In the genomic region with DNA sequence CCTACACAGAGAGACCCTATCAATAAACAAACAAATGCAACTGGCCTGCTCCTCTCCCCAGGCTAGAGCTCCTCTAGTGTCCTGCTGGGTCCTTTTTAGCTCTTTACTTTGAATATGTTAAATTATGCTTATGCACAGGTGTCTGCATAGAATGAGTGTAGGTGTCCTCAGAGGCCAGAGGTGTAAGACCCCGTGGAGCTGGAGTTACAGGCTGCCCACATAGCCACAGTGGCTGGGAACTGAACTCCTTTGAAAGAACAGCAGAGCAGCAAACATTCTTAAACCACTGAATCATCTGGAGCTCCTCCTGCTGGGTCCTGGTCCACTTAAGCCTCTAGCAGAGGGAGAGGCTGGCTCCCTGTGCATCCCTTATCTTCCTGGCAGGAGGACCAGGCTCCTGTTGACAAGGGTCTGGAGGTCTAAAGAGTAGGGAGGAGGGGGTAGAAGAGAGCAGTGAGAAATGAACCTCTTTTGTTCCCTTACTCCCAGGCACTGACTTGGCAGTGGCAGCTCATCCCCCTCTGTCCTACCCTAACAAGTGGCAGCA, we compare ENCODE assay signal across 24 mouse cellular contexts. TPM values are rescaled to one million over a fixed set of nuclear protein-coding genes. Genes with fewer than 3 reads are reported as not detected.
DNase-seq lines count a peak whose midpoint lies in the region; ATAC-seq and TF ChIP-seq lines count a peak whose summit lies in the region.
"Had no signal": no experiment of that assay in that cellular context is flagged by ENCODE, and none has a peak within 500 bp of the region (broad histone marks: within the 10 kb centered on the region; RNA-seq: fewer than 3 reads in every experiment).

No protein-coding gene starts in this region.

- H3K36me3 ChIP-seq in midbrain, embryonic 12.5 days: no peaks in the 10 kb centered on the region
- H3K36me3 ChIP-seq in midbrain, embryonic 10.5 days: peaks cover 33% of the 10 kb centered on the region
- no peaks in the 10 kb centered on the region for H3K36me3 ChIP-seq in heart, postnatal 0 days (replicated peaks; ENCODE audit: control insufficient read depth, insufficient read depth, low read length)
- H3K36me3 ChIP-seq in midbrain, embryonic 13.5 days: no peaks in the 10 kb centered on the region
- H3K36me3 ChIP-seq: hindbrain, embryonic 13.5 days had no signal

- peaks cover 35% of the 10 kb centered on the region for H3K4me1 ChIP-seq in midbrain, embryonic 12.5 days
- H3K4me1 ChIP-seq in midbrain, embryonic 10.5 days: peaks cover 37% of the 10 kb centered on the region
- no peaks in the 10 kb centered on the region for H3K4me1 ChIP-seq in heart, postnatal 0 days (ENCODE audit: control insufficient read depth, insufficient read depth)
- peaks cover 34% of the 10 kb centered on the region for H3K4me1 ChIP-seq in midbrain, embryonic 13.5 days (replicated peaks)

- no peaks in the 10 kb centered on the region for H3K9me3 ChIP-seq in midbrain, embryonic 12.5 days
- H3K9me3 ChIP-seq in midbrain, embryonic 10.5 days (replicated peaks): no peaks in the 10 kb centered on the region
- H3K9me3 ChIP-seq in heart, postnatal 0 days (replicated peaks; ENCODE audit: control insufficient read depth, low read length): no peaks in the 10 kb centered on the region
- H3K9me3 ChIP-seq in midbrain, embryonic 13.5 days: no peaks in the 10 kb centered on the region
- H3K9me3 ChIP-seq: embryonic facial prominence, embryonic 15.5 days; hindbrain, embryonic 13.5 days; limb, embryonic 10.5 days; neural tube, embryonic 12.5 days had no signal

- ATAC-seq in midbrain, embryonic 12.5 days (ENCODE audit: low FRiP score, low read depth): no peak
- ATAC-seq in Patski: peak; percentile 85
- peak; percentile 33; the same call in 1 of the 2 replicates for ATAC-seq in heart, postnatal 0 days (ENCODE audit: insufficient read depth, low read depth)
- no peak for ATAC-seq in midbrain, embryonic 13.5 days
- ATAC-seq: CD4-positive, CD25-positive, alpha-beta regulatory T cell, adult 4 months; liver, postnatal 0 days had no signal

- CTCF ChIA-PET in Patski (lab: Charles Lee): interaction anchor here (1.0 to 1.4 kb wide), 2 partner anchors 12 to 49 kb away, joined by 3 to 6 read pairs; a partner anchor contains a TSS

- no peak overlapping the region for H3K9ac ChIP-seq in midbrain, embryonic 12.5 days (replicated peaks)
- H3K9ac ChIP-seq in heart, postnatal 0 days (replicated peaks; ENCODE audit: low read depth, low read length): no peak overlapping the region
- no peak overlapping the region for H3K9ac ChIP-seq in midbrain, embryonic 13.5 days (replicated peaks)
- H3K9ac ChIP-seq: embryonic facial prominence, embryonic 15.5 days; hindbrain, embryonic 13.5 days; liver, postnatal 0 days; neural tube, embryonic 12.5 days had no signal

- intact Hi-C loops in left cerebral cortex, postnatal 36 days (cut with DNase I): no loop called here

- H3K27ac ChIP-seq in midbrain, embryonic 12.5 days (replicated peaks): 0 out of 2 replicates have a peak overlapping the region, but pooled peaks have one; percentile 15
- H3K27ac ChIP-seq in midbrain, embryonic 10.5 days (replicated peaks): no peak overlapping the region; the same call in 1 of the 2 replicates
- H3K27ac ChIP-seq in heart, postnatal 0 days (ENCODE audit: low read depth): no peak overlapping the region
- H3K27ac ChIP-seq in midbrain, embryonic 13.5 days: no peak overlapping the region
- H3K27ac ChIP-seq: hindbrain, embryonic 13.5 days; neural tube, embryonic 12.5 days had no signal

- in situ Hi-C loops in Patski (cut with MboI; ENCODE audit: low pct_unique_long_range_greater_than_20kb): no loop called here

- no peak for TF ChIP-seq CTCF in Patski (IDR thresholded peaks at IDR 0.05)
- no peak for TF ChIP-seq CTCF in heart, postnatal 0 days (IDR thresholded peaks at IDR 0.05; ENCODE audit: low read depth)

- H3K4me2 ChIP-seq in midbrain, embryonic 12.5 days (replicated peaks): no peak overlapping the region
- H3K4me2 ChIP-seq in heart, postnatal 0 days (ENCODE audit: low read depth, low read length): no peak overlapping the region
- H3K4me2 ChIP-seq in midbrain, embryonic 13.5 days (replicated peaks): no peak overlapping the region
- H3K4me2 ChIP-seq: embryonic facial prominence, embryonic 15.5 days; hindbrain, embryonic 13.5 days; neural tube, embryonic 12.5 days had no signal

- no peak for TF ChIP-seq EP300 in heart, postnatal 0 days (IDR thresholded peaks at IDR 0.05; ENCODE audit: low read depth)

- no peak overlapping the region for H3K4me3 ChIP-seq in midbrain, embryonic 12.5 days
- no peak overlapping the region for H3K4me3 ChIP-seq in midbrain, embryonic 10.5 days
- H3K4me3 ChIP-seq in heart, postnatal 0 days (ENCODE audit: low read depth, low read length): no peak overlapping the region
- no peak overlapping the region for H3K4me3 ChIP-seq in midbrain, embryonic 13.5 days (replicated peaks)
- H3K4me3 ChIP-seq: embryonic facial prominence, embryonic 15.5 days; hindbrain, embryonic 13.5 days; limb, embryonic 10.5 days; neural tube, embryonic 12.5 days had no signal

- WGBS in midbrain, embryonic 12.5 days: 52% methylated on average over 1 of the region's 1 CpGs
- WGBS in midbrain, embryonic 10.5 days: 58% methylated on average over 1 of the region's 1 CpGs
- WGBS in heart, postnatal 0 days: 8% methylated on average over 1 of the region's 1 CpGs
- 57% methylated on average over 1 of the region's 1 CpGs for WGBS in midbrain, embryonic 13.5 days

- DNase-seq in midbrain, embryonic 10.5 days (ENCODE audit: low spot score): no peak
- DNase-seq in ES-CJ7 (ENCODE audit: low read depth, low spot score): peak; percentile 80
- DNase-seq in Patski (ENCODE audit: low read depth, low spot score): peak; percentile 34
- no peak for DNase-seq in heart, postnatal 0 days (ENCODE audit: low spot score)
- no peak for DNase-seq in left cerebral cortex, postnatal 36 days (ENCODE audit: low spot score in 2 of 2)
- no peak for DNase-seq in adrenal gland, adult 18-20 months (ENCODE audit: low spot score in 2 of 2)
- DNase-seq: adrenal gland, postnatal 36 days; cerebellum, adult 18-20 months; cerebellum, postnatal 25 days; kidney, adult 8-10 months; kidney, postnatal 25 days; liver, postnatal 0 days; lung, postnatal 10 days; thymus, adult 18-20 months; thymus, postnatal 4 days had no signal

- POLR2A ChIA-PET in Patski (lab: Charles Lee): interaction anchor here (1.4 kb wide), 1 partner anchor 27 kb away, joined by 5 read pairs; no protein-coding TSS in a partner anchor

- H3K27me3 ChIP-seq in midbrain, embryonic 12.5 days: no peaks in the 10 kb centered on the region
- no peaks in the 10 kb centered on the region for H3K27me3 ChIP-seq in midbrain, embryonic 10.5 days (ENCODE audit: low read depth, poor library complexity, severe bottlenecking)
- H3K27me3 ChIP-seq in Patski: no peaks in the 10 kb centered on the region
- H3K27me3 ChIP-seq in heart, postnatal 0 days (ENCODE audit: control insufficient read depth, insufficient read depth, low read length): no peaks in the 10 kb centered on the region
- no peaks in the 10 kb centered on the region for H3K27me3 ChIP-seq in midbrain, embryonic 13.5 days
- H3K27me3 ChIP-seq: embryonic facial prominence, embryonic 15.5 days; neural tube, embryonic 12.5 days had no signal

RNA-seq across cellular contexts. Expression of a gene that starts 49.5 kb away (rescaled TPM):
- 8.6 and 9.6 TPM in 2 replicates for polyA plus RNA-seq in midbrain, embryonic 12.5 days (2016; fragmentation: Nextera tagmentation; extraction: Ambion mirVana)
- 8.9 and 9.9 TPM in 2 replicates for polyA plus RNA-seq in midbrain, embryonic 10.5 days (2016; fragmentation: Nextera tagmentation; extraction: Ambion mirVana)
- 2.7 TPM for polyA plus RNA-seq in Patski (2021)
- 5.2 and 14.7 TPM in 2 replicates for total RNA-seq in heart, postnatal 0 days (2014; rRNA removed; ENCODE audit: low replicate concordance)
- 0.60 and 0.93 TPM in 2 replicates for polyA plus RNA-seq in heart, postnatal 0 days (2015; fragmentation: Nextera tagmentation; extraction: Ambion mirVana)
- polyA plus RNA-seq in midbrain, embryonic 13.5 days (2015; fragmentation: Nextera tagmentation; extraction: Ambion mirVana): 2.9 and 3.9 TPM in 2 replicates
- total RNA-seq in left cerebral cortex, postnatal 36 days (2021): 1 to 10 TPM; 3.2 to 4.8 TPM
- total RNA-seq in adrenal gland, adult 18-20 months (2021): 1 to 10 TPM in 1 of 2 experiments, under 1 TPM in 1; 0.53 to 1.1 TPM
- total RNA-seq: liver, adult 2 months; megakaryocyte progenitor cell, adult 5-6 weeks had no signal
- polyA plus RNA-seq: CD4-positive, CD25-positive, alpha-beta regulatory T cell, adult 4 months had no signal

Comparison
In these comparisons a context has a peak if more than half of its experiments do, and no peak if none do; other contexts are left out.
1. ATAC-seq: peak in Patski (single experiment) and heart, postnatal 0 days (single experiment); none in midbrain, embryonic 12.5 days (single experiment) and midbrain, embryonic 13.5 days (single experiment).
2. DNase-seq: peak in ES-CJ7 (single experiment) and Patski (single experiment); none in midbrain, embryonic 10.5 days (single experiment), heart, postnatal 0 days (single experiment), left cerebral cortex, postnatal 36 days (0 of 2) and adrenal gland, adult 18-20 months (0 of 2).